Mouse (Mus musculus) megakaryocyte, adult 5-6 weeks (primary cell): Measurements from ENCODE around the gene Tst. TPM values are rescaled to one million over a fixed set of nuclear protein-coding genes. Genes with fewer than 3 reads are reported as not detected.

Experiments used
- total RNA-seq, 2 experiments: library from RNA; stranded (forward) in 1 of 2; stranded (reverse) in 1 of 2; fragments of 153-499, 151-499 nt in 1 of 2; fragments of 221-1000, 200-1000 nt in 1 of 2; gene quantifications; 2 replicates each; pipeline versions ENCODE4 v1.2.3 to v1.2.4; 2015 to 2017

Gene Tst
- total RNA-seq, 2 experiments from 2014 or later, result 3.3 to 9.8 TPM

Other genes starting within 250 kb of the Tst start
- 24.1 and 24.9 TPM in 2 replicates for gene Ift27, start 231.8 kb downstream of the Tst start, total RNA-seq (2015)
- 6.5 and 10.8 TPM in 2 replicates for gene Ift27, start 231.8 kb downstream of the Tst start, total RNA-seq (2017)
- not detected in 2 replicates for gene Pvalb, start 199.5 kb downstream of the Tst start, total RNA-seq (2015)
- gene Pvalb, start 199.5 kb downstream of the Tst start, total RNA-seq (2017), result not detected in 2 replicates
- 367 and 392 TPM in 2 replicates for gene Ncf4, start 161.1 kb downstream of the Tst start, total RNA-seq (2015)
- 250 and 266 TPM in 2 replicates for gene Ncf4, start 161.1 kb downstream of the Tst start, total RNA-seq (2017)
- gene Csf2rb2, start 100.2 kb downstream of the Tst start, total RNA-seq (2015), result 34.0 and 38.5 TPM in 2 replicates
- 8.2 and 12.2 TPM in 2 replicates for gene Csf2rb2, start 100.2 kb downstream of the Tst start, total RNA-seq (2017)
- 149 and 170 TPM in 2 replicates for gene Csf2rb, start 80.2 kb downstream of the Tst start, total RNA-seq (2015)
- 140 and 184 TPM in 2 replicates for gene Csf2rb, start 80.2 kb downstream of the Tst start, total RNA-seq (2017)
- gene Tex33, start 10.0 kb downstream of the Tst start, total RNA-seq (2015), result not detected in 2 replicates
- not detected in 2 replicates for gene Tex33, start 10.0 kb downstream of the Tst start, total RNA-seq (2017)
- 3.8 and 5.9 TPM in 2 replicates for gene Mpst, start 509 bp upstream of the Tst start, total RNA-seq (2015)
- 12.9 and 24.2 TPM in 2 replicates for gene Mpst, start 509 bp upstream of the Tst start, total RNA-seq (2017)
- 8.7 and 9.5 TPM in 2 replicates for gene Kctd17, start 22.7 kb upstream of the Tst start, total RNA-seq (2015)
- gene Kctd17, start 22.7 kb upstream of the Tst start, total RNA-seq (2017), result 5.2 and 9.6 TPM in 2 replicates
- gene Tmprss6, start 62.7 kb upstream of the Tst start, total RNA-seq (2015), result not detected in 2 replicates
- not detected in 2 replicates for gene Tmprss6, start 62.7 kb upstream of the Tst start, total RNA-seq (2017)
- gene Il2rb, start 89.4 kb upstream of the Tst start, total RNA-seq (2015), result 7.0 and 10.5 TPM in 2 replicates
- 5.4 and 9.4 TPM in 2 replicates for gene Il2rb, start 89.4 kb upstream of the Tst start, total RNA-seq (2017)
- gene C1qtnf6, start 125.5 kb upstream of the Tst start, total RNA-seq (2015), result 2.4 and 2.7 TPM in 2 replicates
- 0.89 TPM in 1 of 2 replicates, not detected in the other for gene C1qtnf6, start 125.5 kb upstream of the Tst start, total RNA-seq (2017)
- 0.02 TPM in 1 of 2 replicates, not detected in the other for gene Sstr3, start 138.8 kb upstream of the Tst start, total RNA-seq (2015)
- not detected in 2 replicates for gene Sstr3, start 138.8 kb upstream of the Tst start, total RNA-seq (2017)
- gene Rac2, start 166.9 kb upstream of the Tst start, total RNA-seq (2015), result 581 and 637 TPM in 2 replicates
- gene Rac2, start 166.9 kb upstream of the Tst start, total RNA-seq (2017), result 416 and 453 TPM in 2 replicates
- gene Cyth4, start 191.1 kb upstream of the Tst start, total RNA-seq (2015), result 137 and 141 TPM in 2 replicates
- gene Cyth4, start 191.1 kb upstream of the Tst start, total RNA-seq (2017), result 263 and 285 TPM in 2 replicates